Mouse (Mus musculus) liver (tissue): Measurements from ENCODE around the gene Slc22a7.
A peak's percentile ranks its signal among the peaks of the same experiment; 100 is the strongest.

Source experiments
- DNase-seq: peaks from one replicate; pipeline ENCODE4 v3.0.0-alpha.2; 2020; ENCODE audit warnings: mixed read lengths

The Slc22a7 gene

DNA sequence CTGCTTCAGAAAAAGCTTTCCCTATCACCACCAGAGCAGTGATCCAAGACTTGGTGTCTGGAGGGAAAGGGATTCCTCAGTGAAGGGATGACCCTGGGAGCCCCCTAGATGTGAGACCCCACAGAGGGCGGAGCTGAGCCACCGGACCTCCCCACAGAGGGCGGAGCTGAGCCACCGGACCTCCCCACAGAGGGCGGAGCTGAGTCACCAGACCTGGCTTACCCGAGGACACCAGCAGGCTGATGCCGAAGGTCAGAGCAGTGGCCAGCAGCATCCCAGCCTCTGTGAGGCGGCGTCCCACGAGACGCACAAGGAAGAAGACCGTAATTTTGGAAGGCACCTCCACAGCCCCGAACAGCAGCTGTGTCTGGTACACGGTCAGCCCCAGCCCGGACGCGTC, 4.6 kb downstream of the Slc22a7 start:
- DNase-seq = peak; percentile 37

GRCm38 (mm10) chr17:46428761-46429414, 9.4 kb downstream of the Slc22a7 start, which contains the start of gene Crip3:
Gene Crip3 (plus strand): TSS chr17:46428926.
- DNase-seq = peak; percentile 32

DNA sequence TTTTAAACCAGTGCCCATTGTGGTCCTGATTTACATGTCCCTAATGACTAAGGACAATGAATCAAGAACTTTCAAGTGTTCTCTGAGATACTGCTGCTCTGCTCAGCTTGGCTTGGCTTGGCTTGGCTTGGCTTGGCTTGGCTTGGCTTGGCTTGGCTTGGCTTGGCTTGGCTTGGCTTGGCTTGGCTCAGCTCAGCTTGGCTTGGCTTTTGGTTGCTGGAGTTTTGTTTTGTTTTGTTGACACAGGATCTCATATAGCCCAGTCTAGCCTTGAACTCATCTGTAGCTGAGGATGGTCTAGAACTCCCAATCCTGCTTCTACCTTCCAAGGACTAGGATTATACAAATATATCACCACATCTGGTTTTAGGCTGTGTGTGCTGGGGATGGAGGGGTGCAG, 11.8 kb downstream of the Slc22a7 start:
- no peak for DNase-seq

DNA sequence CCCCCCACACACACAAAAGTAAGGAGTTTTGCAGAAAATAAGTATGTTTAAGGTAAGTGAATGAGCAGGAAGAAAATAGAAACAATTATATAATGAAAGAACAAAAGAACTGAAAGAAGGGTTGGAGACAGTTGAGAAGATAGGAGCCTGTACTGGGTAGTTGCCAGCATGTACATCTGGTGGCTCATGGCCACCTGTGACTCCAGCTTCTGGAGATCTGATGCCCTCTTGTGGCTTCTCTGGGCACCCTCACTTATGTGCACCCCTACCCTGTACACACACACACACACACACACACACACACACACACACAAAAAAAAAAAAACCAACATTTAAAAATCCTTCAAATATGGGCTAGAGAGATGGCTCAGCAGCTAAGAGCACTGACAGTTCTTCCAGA, 18.5 kb downstream of the Slc22a7 start:
- DNase-seq = no peak

GRCm38 (mm10) chr17:46418628-46419027, 19.6 kb downstream of the Slc22a7 start:
- DNase-seq = no peak

DNA sequence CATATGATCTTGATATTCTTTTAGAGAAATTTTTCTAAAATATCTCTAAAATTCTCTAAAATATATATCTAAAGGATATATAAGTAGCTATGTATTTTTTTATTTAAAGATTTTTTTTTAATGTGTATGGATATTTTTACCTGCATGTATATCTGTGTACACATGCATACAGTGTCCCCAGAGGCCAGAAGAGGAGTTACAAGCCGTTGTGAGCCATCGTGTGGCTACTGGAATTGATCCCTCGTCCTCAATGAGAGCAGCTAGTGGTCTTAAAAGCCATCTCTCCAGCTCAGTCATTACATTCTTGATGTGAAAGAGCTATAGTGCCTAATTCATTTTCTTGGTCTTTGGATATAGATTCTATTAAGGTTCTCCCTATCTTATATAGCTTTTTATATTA, 29.8 kb downstream of the Slc22a7 start:
- no peak for DNase-seq

DNA sequence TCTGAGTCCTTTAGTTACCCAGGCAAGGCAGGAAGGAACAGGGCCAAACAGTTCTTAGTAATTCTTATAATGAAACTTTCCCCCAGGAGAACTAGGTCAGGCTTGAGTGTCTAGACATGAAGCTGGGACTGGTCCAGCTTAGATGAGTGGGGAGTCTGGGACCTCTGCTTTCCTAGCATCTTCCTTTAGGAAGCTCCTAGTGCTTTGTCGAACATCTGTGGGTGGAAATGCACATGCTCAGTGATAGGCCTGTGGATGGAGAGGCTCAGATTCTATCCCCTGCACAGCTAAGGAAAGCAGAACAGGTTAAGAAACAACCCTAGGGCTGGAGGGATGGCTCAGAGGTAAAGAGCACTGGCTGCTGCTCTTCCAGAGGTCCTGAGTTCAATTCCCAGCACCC, 43.6 kb downstream of the Slc22a7 start:
- no peak for DNase-seq

GRCm38 (mm10) chr17:46393012-46393411, 45.2 kb downstream of the Slc22a7 start:
- peak; percentile 53 for DNase-seq

DNA sequence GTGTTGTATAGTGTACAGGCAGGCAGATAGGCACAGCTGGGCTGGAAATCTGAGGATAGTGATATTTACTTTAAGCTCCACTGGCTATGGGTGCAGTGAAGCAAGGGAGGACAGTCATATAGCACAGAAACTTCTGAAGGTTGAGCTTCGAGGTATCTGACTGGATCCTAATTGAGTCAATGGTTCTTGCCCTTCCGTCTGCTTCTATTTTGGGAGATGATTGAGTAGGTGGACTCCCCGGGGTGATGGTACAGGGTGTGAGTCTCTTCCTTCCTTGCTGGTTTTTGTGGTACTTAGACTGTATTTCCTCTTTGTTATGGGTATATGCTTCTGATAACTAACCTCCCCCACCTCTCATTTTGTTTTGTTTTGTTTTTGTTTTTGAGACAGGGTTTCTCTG, 50.1 kb downstream of the Slc22a7 start:
- no peak for DNase-seq

- DNase-seq = peak; percentile 21
Observed at GRCm38 (mm10) chr17:46384061-46384801, 54.0 kb downstream of the Slc22a7 start.

DNA sequence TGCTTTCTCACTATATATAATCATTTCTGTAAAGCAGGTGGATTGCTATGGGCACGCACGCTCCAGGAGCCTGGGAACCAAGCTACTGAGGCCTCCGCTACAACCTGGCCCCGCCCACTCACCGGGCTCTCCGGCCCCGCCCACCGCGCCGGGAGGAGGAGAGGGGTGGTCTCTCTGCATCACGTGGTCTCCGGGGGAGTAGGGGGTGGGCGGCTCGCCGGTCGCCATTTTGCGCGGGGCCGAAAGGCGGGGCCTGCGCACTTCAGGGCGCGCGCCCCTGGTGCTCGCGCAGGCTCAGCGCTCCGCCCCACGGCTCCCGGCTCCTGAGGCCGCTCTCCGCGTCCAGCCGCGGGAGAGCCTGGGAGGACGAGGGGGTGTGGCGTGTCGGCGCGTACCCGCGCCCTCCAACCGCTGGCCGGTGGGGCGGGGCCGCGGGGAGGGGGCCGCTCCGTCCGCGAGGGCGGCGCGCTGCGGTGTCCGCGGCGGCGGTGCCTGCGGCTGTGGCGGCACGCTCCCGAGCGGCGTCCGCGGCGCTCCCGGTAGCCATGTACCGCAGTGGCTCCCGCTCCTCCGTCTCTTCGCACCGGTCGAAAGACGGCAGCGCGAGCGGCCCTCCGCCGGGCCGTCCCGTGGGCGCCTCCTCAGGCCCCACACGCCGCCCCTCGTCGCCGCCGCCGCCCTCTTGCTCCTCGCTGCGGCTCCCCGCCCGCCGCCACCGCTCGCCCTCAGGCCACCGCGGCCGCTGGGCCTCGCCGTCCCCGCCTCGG, 54.8 kb downstream of the Slc22a7 start, which contains the start of gene Zfp318:
Gene Zfp318, plus strand, starts transcription at position 438 of the 767 bp plus-strand sequence.
- peak; percentile 98 for DNase-seq
